Mouse (Mus musculus) bone marrow, adult 2 months (tissue): ENCODE measurements around the gene Dvl3. TPM values are rescaled to one million over a fixed set of nuclear protein-coding genes. Genes with fewer than 3 reads are reported as not detected.

Experiments
- H3K27ac ChIP-seq: fragments of 200-500 bp; 2 replicates; pipeline ENCODE4 v1.5.1; 2012; ENCODE audit warnings: low read depth, mild to moderate bottlenecking, control low read depth, inconsistent platforms, low read length; ENCODE audit not compliant: control insufficient read depth, poor library complexity, insufficient read depth
- H3K4me1 ChIP-seq: fragments of 200-500 bp; 2 replicates; pipeline ENCODE4 v1.6.1; 2011; ENCODE audit warnings: low read length; ENCODE audit not compliant: control insufficient read depth, insufficient read depth
- H3K4me3 ChIP-seq: fragments of 200-500 bp; replicated peaks from 2 replicates; pipeline ENCODE3; 2011; ENCODE audit warnings: mild to moderate bottlenecking, low read depth, low read length, control low read depth; ENCODE audit not compliant: control insufficient read depth
- CTCF ChIP-seq: fragments of 200-500 bp; IDR thresholded peaks from 2 replicates; pipeline ENCODE4 v1.5.1; 2011; ENCODE audit warnings: low read length, control low read depth; ENCODE audit not compliant: control insufficient read depth, insufficient read depth
- POLR2A ChIP-seq: fragments of 200-500 bp; IDR thresholded peaks from 2 replicates; pipeline ENCODE4 v1.6.1; 2011; ENCODE audit warnings: low read depth, mild to moderate bottlenecking, control low read depth, low read length, borderline replicate concordance; ENCODE audit not compliant: control insufficient read depth
- WGBS: fragments of 180-500 bp; shearing (Covaris S2); methylation state at CpG from one replicate; pipeline ENCODE4 v1.1.7; 2018; 5-methylcytosine and 5-hydroxymethylcytosine counted together
- polyA plus RNA-seq: library from polyadenylated mRNA; stranded (reverse); fragments of >200 nt; gene quantifications from 2 replicates; pipeline ENCODE4 v1.2.4, GENCODE M21; 2011; ENCODE audit warnings: low replicate concordance; ENCODE audit not compliant: missing spikeins, insufficient read depth, insufficient read length

Dvl3 gene
- polyA plus RNA-seq, 1 experiment = 19.5 TPM

DNA sequence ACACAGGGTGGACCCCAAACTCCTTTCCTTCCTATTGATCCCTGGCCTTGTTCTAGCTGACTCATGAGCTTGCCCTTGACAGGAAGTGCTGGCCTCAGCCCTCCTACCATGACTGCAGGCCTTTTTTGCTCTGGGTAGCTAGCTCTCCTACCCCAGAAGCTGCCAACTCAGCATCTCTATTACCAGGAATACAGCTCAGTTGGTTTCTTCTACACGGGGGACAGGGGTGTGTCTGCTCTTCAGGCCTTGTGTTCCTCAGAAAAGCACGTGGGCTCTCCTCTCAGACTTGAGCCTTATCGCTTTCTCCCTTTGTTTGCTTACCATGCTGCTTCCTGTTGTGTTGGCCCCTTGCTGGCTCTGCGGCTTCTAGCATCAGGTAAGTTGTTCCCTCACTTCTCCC is 23.7 kb downstream of the Dvl3 start:
- 58% methylated on average over 4 of the region's 4 CpGs for WGBS
- Histone ChIP-seq H3K4me3 (no peak overlapping the region), H3K27ac (no peak overlapping the region), H3K4me1 (peaks cover 6% of the 10 kb centered on the region; the same call in 1 of the 2 replicates)
- no peak for TF ChIP-seq POLR2A
- TF ChIP-seq CTCF = no peak

GRCm38 (mm10) chr16:20545696-20546095 is 28.9 kb downstream of the Dvl3 start:
- Histone ChIP-seq H3K4me1 (peaks cover 2% of the 10 kb centered on the region; the same call in 1 of the 2 replicates), H3K4me3 (no peak overlapping the region), H3K27ac (no peak overlapping the region)
- 87% methylated on average over 10 of the region's 10 CpGs for WGBS
- TF ChIP-seq POLR2A = no peak
- no peak for TF ChIP-seq CTCF

GRCm38 (mm10) chr16:20547423-20547822 is 30.6 kb downstream of the Dvl3 start:
- H3K27ac ChIP-seq = no peak overlapping the region
- WGBS = 60% methylated on average over 5 of the region's 5 CpGs
- peaks cover 2% of the 10 kb centered on the region; the same call in 1 of the 2 replicates for H3K4me1 ChIP-seq
- H3K4me3 ChIP-seq = no peak overlapping the region
- TF ChIP-seq CTCF = no peak
- TF ChIP-seq POLR2A = no peak

GRCm38 (mm10) chr16:20548096-20548948 is 31.5 kb downstream of the Dvl3 start, which contains the start of gene Abcf3:
TSS of gene Abcf3 (plus strand) at chr16:20548577.
- peak within 1 kb of the TSS; percentile 83 for H3K4me3 ChIP-seq
- WGBS = under 1% methylated on average over 56 of the region's 56 CpGs
- 0 out of 2 replicates have a peak, but pooled peaks have one; percentile 7 for TF ChIP-seq CTCF
- TF ChIP-seq POLR2A = peak; percentile 72

DNA sequence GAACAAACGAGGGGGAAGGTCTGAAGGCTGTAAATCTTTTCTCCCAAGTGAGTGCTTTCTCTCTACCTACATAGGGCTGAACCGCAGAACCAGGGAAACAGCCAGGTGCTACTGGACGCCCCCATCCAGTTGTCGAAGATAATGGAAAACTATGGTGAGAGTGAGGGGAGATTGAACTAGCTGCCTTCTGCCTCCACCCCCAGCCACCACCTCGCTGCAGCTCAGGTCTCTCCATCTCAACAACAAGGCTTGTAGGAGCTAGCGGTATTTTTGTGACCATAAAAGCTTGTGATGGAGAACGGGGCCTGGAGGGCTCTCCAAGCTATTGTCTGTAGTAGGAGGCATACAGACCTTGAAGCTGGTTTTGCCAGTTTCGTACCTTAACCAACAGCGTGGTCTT is 32.4 kb downstream of the Dvl3 start:
- Histone ChIP-seq H3K4me1 (peaks cover 2% of the 10 kb centered on the region; the same call in 1 of the 2 replicates), H3K4me3 (peak overlapping the region; percentile 83), H3K27ac (no peak overlapping the region)
- 49% methylated on average over 9 of the region's 9 CpGs for WGBS
- TF ChIP-seq POLR2A (no peak), CTCF (no peak)

More at GRCm38 (mm10) chr16:20548096-20548948, 31.5 kb downstream of the Dvl3 start, which contains the start of gene Abcf3:
- H3K4me1 ChIP-seq = peaks cover 2% of the 10 kb centered on the region; the same call in 1 of the 2 replicates
- H3K27ac ChIP-seq = peak within 1 kb of the TSS; percentile 15

- 93% methylated on average over 5 of the region's 5 CpGs for WGBS
- H3K27ac ChIP-seq = no peak overlapping the region
- H3K4me3 ChIP-seq = no peak overlapping the region
- no peak for TF ChIP-seq CTCF
- no peak for TF ChIP-seq POLR2A
- H3K4me1 ChIP-seq = peaks cover 2% of the 10 kb centered on the region; the same call in 1 of the 2 replicates
These were observed 34.9 kb downstream of the Dvl3 start for GRCm38 (mm10) chr16:20551691-20552090.

DNA sequence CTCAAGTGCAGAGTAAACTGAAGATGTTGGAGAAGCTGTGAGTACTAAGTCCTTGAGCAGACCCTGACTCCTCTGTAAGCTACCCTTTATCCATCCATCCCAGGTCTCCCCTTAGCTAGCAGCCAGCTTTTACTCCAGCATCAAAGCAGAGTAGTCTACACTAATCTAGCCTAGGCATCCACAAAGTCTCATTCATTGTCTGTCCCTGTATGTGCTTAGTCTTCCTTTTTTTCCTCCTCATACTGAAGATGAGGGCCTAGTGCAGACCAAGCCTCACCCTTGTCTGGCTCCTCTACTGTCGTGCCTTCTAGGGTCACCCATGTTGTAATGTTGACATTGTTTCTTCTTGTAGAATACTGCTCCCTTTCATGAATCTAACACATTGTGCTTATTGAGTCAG is 35.8 kb downstream of the Dvl3 start:
- WGBS = 85% methylated on average over 1 of the region's 1 CpGs
- peaks cover 2% of the 10 kb centered on the region; the same call in 1 of the 2 replicates for H3K4me1 ChIP-seq
- H3K4me3 ChIP-seq = no peak overlapping the region
- TF ChIP-seq CTCF = no peak
- no peak for TF ChIP-seq POLR2A
- H3K27ac ChIP-seq = no peak overlapping the region

DNA sequence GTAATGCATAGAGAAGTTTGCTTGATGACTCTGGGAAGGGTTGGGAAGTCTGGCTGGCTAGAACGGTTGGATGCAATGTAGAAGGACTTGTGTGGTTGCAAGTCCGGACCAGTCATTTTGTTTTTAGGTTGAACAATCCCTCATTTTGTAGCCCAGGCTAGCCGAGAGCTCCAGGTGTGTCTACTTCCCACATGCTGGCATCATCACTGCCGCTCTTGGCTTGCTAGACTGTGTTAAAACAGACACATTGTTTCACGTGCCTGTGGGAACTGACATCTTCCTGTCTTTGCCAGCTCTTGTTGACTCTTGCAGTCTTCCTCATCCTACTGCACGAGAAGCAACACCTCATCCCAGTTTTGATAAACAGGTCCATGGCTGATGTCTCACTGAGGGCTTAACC is 38.2 kb downstream of the Dvl3 start:
- WGBS = 79% methylated on average over 6 of the region's 6 CpGs
- no peaks in the 10 kb centered on the region for H3K4me1 ChIP-seq
- H3K27ac ChIP-seq = no peak overlapping the region
- H3K4me3 ChIP-seq = no peak overlapping the region
- TF ChIP-seq POLR2A = no peak
- TF ChIP-seq CTCF = no peak
